Mouse (Mus musculus) embryonic facial prominence, embryonic 11.5 days (tissue): ENCODE results near the gene Wnt9b. TPM values are rescaled to one million over a fixed set of nuclear protein-coding genes. Genes with fewer than 3 reads are reported as not detected.

Experiments used
- ATAC-seq: fragments of 200-750 bp; cut with Nextera tagmentation; replicated peaks from 2 replicates; pipeline ENCODE4 v1.8.0; 2017; ENCODE audit warnings: low read depth; ENCODE audit not compliant: insufficient number of reproducible peaks, low FRiP score, low TSS enrichment
- DNase-seq: peaks from one replicate; pipeline ENCODE4 v3.0.0-alpha.2; 2015; ENCODE audit warnings: low spot score
- H3K27ac ChIP-seq: fragments of 300-500 bp; sonication (generic); replicated peaks from 2 replicates; pipeline ENCODE4 v1.5.1; 2014; ENCODE audit warnings: mild to moderate bottlenecking, low read depth, low read length, control low read depth
- H3K27me3 ChIP-seq: fragments of 300-500 bp; sonication (generic); 2 replicates; pipeline ENCODE4 v1.6.1; 2014; ENCODE audit warnings: mild to moderate bottlenecking, low read length, moderate library complexity, mixed read lengths; ENCODE audit not compliant: control insufficient read depth, insufficient read depth
- H3K36me3 ChIP-seq: fragments of 300-500 bp; sonication (generic); replicated peaks from 2 replicates; pipeline ENCODE4 v1.6.1; 2014; ENCODE audit warnings: low read depth, mild to moderate bottlenecking, low read length, moderate library complexity, mixed read lengths; ENCODE audit not compliant: control insufficient read depth, insufficient read depth
- H3K4me1 ChIP-seq: fragments of 300-500 bp; sonication (generic); 2 replicates; pipeline ENCODE4 v1.6.1; 2014; ENCODE audit warnings: low read length, mixed read lengths; ENCODE audit not compliant: control insufficient read depth, insufficient read depth
- H3K4me2 ChIP-seq: fragments of 300-500 bp; sonication (generic); 2 replicates; pipeline ENCODE4 v1.6.1; 2014; ENCODE audit warnings: low read depth, mild to moderate bottlenecking, control low read depth, low read length, moderate library complexity
- H3K4me3 ChIP-seq: fragments of 300-500 bp; sonication (generic); 2 replicates; pipeline ENCODE4 v1.5.1; 2014; ENCODE audit warnings: low read depth, low read length, control low read depth
- H3K9ac ChIP-seq: fragments of 300-500 bp; sonication (generic); replicated peaks from 2 replicates; pipeline ENCODE4 v1.6.1; 2014; ENCODE audit warnings: mild to moderate bottlenecking, control low read depth, low read length
- H3K9me3 ChIP-seq: fragments of 300-500 bp; sonication (generic); replicated peaks from 2 replicates; pipeline ENCODE4 v1.6.1; 2016; ENCODE audit warnings: mild to moderate bottlenecking, low read length, inconsistent platforms, mixed read lengths; ENCODE audit not compliant: control insufficient read depth
- WGBS: fragments of 180-500 bp; shearing (Covaris S2); extraction: QIAGEN DNeasy Blood & Tissue Kit; methylation state at CpG from one replicate; pipeline ENCODE4 v1.1.7; 2014; 5-methylcytosine and 5-hydroxymethylcytosine counted together
- polyA plus RNA-seq: library from polyadenylated mRNA; unstranded; fragments of >200 nt; fragmentation: Nextera tagmentation; extraction: Ambion mirVana; gene quantifications from 2 replicates; pipeline ENCODE4 v1.2.1, GENCODE M21; 2014

The Wnt9b gene
- polyA plus RNA-seq, 1 experiment from 2014 or later, result 2.1 TPM

DNA sequence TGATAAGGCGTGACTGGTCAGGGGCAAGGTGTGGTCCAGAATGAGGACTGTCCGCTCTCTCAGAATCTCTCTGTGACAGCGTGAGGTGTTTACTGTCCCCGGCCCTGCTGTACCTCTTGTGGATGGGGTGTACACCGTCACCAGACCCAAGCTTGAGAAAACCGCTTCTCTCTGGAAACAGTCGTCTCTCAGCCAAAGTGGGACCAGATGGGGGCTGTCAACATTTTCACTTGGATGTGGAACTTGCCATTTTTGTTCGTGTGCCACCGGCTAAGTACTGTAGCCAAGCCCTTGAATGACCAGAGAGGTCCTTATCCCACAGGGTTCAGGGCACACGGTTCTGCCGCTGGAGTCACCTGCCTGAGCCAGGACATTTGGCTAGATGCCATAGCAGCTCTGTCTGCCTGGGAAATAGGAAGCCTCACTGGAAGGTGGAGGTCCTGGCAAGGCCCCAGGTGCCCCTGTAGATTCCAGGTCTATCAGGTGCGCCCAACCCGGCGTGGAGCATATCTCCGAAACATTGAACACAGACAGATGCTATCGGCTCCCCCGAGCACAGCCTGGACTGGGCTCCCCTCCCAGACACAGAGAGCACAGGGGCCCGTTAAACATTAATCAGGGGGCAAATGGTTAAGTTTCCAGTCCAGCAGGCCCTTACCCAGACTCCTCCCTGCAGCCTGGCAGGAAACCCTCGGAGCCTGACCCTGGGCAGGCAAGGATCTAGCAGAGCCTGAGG, 14.4 kb downstream of the Wnt9b start:
- ATAC-seq (no peak), DNase-seq (no peak)
- Histone ChIP-seq H3K27ac (no peak overlapping the region), H3K36me3 (no peaks in the 10 kb centered on the region), H3K4me1 (no peaks in the 10 kb centered on the region), H3K4me3 (no peak overlapping the region), H3K4me2 (no peak overlapping the region), H3K9me3 (no peaks in the 10 kb centered on the region), H3K27me3 (no peaks in the 10 kb centered on the region; the same call in 1 of the 2 replicates), H3K9ac (no peak overlapping the region)
- 76% methylated on average over 19 of the region's 19 CpGs for WGBS

DNA sequence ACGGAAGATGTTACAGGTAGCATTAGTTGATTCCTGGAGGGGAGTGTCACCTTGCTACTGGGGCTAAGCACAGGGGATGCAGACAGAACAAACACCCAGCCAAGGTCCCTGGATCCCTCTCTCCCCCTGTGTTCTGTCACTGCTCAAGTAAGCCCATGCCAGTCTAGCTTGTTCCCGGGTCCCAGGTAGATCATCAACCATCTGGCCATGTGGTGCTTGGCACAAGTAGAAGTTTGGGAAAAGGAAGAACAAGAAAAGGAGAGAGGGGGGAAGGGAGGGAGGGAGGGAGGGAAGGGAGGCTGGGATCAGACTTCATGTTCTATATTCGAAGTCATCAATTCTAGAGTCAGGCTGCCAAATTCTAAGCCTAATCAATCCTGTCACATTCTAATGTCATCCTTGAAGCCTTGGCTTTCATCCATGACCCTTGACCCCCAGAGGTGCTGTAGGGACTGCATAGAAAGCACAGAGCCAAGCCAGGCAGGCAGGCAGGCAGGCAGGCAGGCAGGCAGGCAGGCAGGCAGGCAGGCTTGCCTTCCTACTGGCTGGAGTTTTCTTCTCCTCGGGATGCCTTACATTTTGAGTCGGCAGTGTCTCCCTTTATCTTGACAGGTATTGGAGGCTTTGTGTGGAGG, 15.1 kb downstream of the Wnt9b start:
- no peak overlapping the region for H3K4me2 ChIP-seq
- no peaks in the 10 kb centered on the region; the same call in 1 of the 2 replicates for H3K27me3 ChIP-seq
- ATAC-seq (no peak), DNase-seq (no peak)
- H3K4me1 ChIP-seq, result no peaks in the 10 kb centered on the region
- H3K36me3 ChIP-seq, result no peaks in the 10 kb centered on the region
- no peak overlapping the region for H3K27ac ChIP-seq
- no peaks in the 10 kb centered on the region for H3K9me3 ChIP-seq
- H3K9ac ChIP-seq, result no peak overlapping the region
- no peak overlapping the region for H3K4me3 ChIP-seq
- WGBS, result 68% methylated on average over 5 of the region's 5 CpGs

DNA sequence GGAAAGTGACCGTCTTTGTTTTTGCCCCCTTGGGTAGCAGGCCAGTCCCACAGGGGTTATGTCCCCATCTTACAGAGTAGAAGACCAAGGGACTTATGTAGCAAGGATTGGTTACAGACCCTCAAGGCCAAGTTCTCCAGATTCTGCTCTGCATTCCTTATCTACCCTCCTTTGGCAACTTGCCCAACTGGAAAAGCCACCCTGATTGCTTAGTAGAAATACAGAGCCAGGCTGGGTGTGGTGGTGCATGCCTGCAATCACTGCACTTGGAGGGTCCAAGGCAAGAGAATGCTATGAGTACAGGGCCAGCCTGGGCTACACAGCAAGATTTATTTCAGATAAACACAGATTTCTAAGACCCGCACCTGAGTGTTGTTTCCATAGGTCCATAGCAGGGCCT, 15.7 kb downstream of the Wnt9b start:
- Histone ChIP-seq H3K4me1 (no peaks in the 10 kb centered on the region), H3K27ac (no peak overlapping the region), H3K4me2 (no peak overlapping the region), H3K36me3 (no peaks in the 10 kb centered on the region), H3K27me3 (no peaks in the 10 kb centered on the region; the same call in 1 of the 2 replicates), H3K9me3 (no peaks in the 10 kb centered on the region), H3K4me3 (no peak overlapping the region), H3K9ac (no peak overlapping the region)
- DNase-seq (no peak), ATAC-seq (no peak)
- 90% methylated on average over 2 of the region's 2 CpGs for WGBS

DNA sequence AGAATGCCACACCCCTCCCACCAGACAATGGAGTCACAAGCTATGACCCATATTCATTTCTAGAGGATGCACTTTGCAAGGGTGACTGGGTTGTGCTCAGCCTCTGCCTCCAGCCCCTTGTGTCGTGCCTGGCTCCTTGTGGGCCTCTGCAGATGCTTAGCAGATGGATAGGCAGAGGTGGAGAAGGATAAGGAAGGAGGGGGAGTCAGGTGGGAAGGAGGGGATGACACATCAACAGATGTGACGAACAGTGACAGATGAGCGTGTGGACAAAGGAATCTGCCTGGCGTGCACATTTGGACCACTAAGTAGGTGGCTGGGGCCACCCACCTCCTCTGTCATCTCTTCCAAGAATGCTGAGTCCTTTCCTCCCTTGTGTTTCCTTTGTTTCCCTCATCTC, 16.6 kb downstream of the Wnt9b start:
- Histone ChIP-seq H3K9me3 (no peaks in the 10 kb centered on the region), H3K4me1 (no peaks in the 10 kb centered on the region), H3K36me3 (no peaks in the 10 kb centered on the region), H3K4me3 (no peak overlapping the region), H3K9ac (no peak overlapping the region), H3K4me2 (no peak overlapping the region), H3K27ac (no peak overlapping the region), H3K27me3 (no peaks in the 10 kb centered on the region; the same call in 1 of the 2 replicates)
- DNase-seq (no peak), ATAC-seq (no peak)
- WGBS, result 75% methylated on average over 4 of the region's 4 CpGs

DNA sequence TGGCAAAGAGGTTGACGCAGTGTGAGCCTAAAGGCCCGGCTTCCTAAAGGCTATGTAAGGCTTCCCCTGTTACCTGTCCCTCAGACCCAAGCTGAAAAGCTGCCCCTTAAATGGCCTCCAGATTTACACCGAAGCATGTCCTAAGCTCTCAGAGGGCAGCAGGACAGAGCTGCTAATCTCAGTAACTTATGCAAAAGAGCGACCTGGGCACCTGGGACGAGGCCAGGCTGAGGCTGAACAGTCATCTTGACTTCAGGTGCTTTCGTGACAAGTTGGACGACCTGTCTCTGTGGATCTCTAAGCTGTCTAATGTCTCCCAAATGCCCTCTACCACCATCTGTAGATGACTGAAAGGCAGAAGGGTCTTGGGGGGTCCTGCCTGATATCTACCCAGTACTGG, 17.3 kb downstream of the Wnt9b start:
- Histone ChIP-seq H3K9ac (no peak overlapping the region), H3K9me3 (no peaks in the 10 kb centered on the region), H3K4me2 (no peak overlapping the region), H3K4me3 (no peak overlapping the region), H3K27me3 (no peaks in the 10 kb centered on the region; the same call in 1 of the 2 replicates), H3K4me1 (no peaks in the 10 kb centered on the region), H3K36me3 (no peaks in the 10 kb centered on the region), H3K27ac (no peak overlapping the region)
- ATAC-seq (no peak), DNase-seq (no peak)
- WGBS, result 83% methylated on average over 7 of the region's 7 CpGs

DNA sequence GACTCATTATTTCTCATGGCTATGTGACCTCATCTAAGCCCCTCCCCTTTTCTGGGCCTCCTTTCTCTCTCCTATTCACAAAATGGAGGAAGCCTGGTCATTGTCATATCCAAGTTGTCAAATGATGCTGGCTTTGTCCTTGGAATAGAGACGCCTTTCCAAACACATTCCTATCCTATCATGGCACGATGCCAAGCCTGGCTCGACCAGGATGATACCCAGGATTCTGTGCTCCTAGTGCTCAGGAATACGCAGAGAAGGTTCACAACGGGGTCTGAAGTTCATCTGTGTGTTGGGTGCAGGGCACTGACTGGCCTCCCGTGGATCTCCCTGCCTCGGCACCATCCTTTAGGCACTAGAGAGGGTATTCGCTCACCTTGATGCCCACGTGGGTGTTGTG, 18.0 kb downstream of the Wnt9b start:
- H3K27me3 ChIP-seq, result no peaks in the 10 kb centered on the region; the same call in 1 of the 2 replicates
- no peak overlapping the region for H3K4me2 ChIP-seq
- DNase-seq (no peak), ATAC-seq (no peak)
- no peak overlapping the region for H3K27ac ChIP-seq
- H3K9me3 ChIP-seq, result no peaks in the 10 kb centered on the region
- no peak overlapping the region for H3K4me3 ChIP-seq
- H3K4me1 ChIP-seq, result no peaks in the 10 kb centered on the region
- no peaks in the 10 kb centered on the region for H3K36me3 ChIP-seq
- no peak overlapping the region for H3K9ac ChIP-seq
- WGBS, result 87% methylated on average over 9 of the region's 9 CpGs

DNA sequence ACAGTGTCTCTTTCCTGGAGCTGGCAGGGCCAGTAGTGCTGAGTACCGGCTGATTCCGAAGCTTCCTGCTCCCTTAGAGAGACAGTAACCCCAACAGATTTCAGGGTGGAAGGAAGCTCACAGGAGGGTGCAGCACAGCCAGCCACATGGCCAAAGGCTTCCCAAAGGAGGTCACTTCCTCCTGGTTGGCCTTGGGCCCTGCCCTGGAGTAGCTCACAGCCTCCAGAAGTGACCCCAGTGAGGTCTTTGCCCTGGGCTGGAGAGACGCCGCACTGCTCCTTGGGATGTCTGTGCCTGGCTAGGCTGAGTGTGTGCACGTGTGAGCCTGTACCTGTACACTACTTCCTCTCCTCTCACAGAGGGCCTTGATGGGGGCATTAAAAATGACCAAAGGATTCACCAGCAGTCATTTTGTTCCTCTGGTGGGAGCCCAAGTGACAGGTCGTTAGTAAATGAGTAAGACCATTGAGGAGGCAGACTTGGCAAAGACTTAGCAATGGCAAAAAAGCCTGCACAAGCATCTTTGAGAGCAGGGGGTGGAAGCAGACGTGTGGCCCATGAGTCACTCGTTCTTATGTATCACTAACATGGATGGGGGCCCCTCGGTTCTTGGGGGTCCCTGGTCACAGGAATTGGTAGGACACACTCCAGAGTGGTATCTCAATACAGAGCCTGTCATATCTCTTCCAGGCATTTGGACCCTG, 20.2 kb downstream of the Wnt9b start:
- Histone ChIP-seq H3K27me3 (no peaks in the 10 kb centered on the region; the same call in 1 of the 2 replicates), H3K36me3 (no peaks in the 10 kb centered on the region), H3K4me2 (no peak overlapping the region), H3K27ac (no peak overlapping the region), H3K9me3 (no peaks in the 10 kb centered on the region), H3K4me3 (no peak overlapping the region), H3K4me1 (no peaks in the 10 kb centered on the region), H3K9ac (no peak overlapping the region)
- no peak for ATAC-seq
- no peak for DNase-seq
- 66% methylated on average over 9 of the region's 9 CpGs for WGBS

DNA sequence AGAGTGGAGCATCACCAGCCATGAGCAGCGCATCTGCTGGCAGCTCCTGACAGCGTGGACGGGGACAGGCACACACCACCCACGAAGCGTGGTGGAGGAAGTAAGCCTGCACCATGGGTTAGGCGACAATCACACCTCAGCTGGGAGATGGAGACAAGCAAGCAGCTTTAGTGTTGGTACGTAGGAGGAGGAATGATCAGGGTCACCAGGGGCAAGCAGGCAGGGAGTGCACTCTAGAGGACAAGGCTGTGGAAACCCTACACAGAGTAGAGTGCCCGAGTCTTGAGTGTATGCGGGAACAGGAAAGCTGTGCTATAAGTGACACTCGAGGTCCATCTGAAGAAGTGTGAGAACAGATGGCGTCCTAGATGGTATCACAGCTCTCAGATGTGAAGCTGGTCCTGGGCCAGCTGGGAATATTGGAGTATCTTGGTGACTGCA, 25.3 kb downstream of the Wnt9b start:
- Histone ChIP-seq H3K27me3 (no peaks in the 10 kb centered on the region), H3K4me3 (no peak overlapping the region), H3K36me3 (no peaks in the 10 kb centered on the region), H3K9ac (no peak overlapping the region), H3K4me2 (no peak overlapping the region), H3K4me1 (peaks cover 3% of the 10 kb centered on the region), H3K9me3 (no peaks in the 10 kb centered on the region), H3K27ac (no peak overlapping the region)
- no peak for DNase-seq
- 77% methylated on average over 11 of the region's 11 CpGs for WGBS
- no peak for ATAC-seq
